ENCODE assay signal across 7 mouse cellular contexts in the genomic region with DNA sequence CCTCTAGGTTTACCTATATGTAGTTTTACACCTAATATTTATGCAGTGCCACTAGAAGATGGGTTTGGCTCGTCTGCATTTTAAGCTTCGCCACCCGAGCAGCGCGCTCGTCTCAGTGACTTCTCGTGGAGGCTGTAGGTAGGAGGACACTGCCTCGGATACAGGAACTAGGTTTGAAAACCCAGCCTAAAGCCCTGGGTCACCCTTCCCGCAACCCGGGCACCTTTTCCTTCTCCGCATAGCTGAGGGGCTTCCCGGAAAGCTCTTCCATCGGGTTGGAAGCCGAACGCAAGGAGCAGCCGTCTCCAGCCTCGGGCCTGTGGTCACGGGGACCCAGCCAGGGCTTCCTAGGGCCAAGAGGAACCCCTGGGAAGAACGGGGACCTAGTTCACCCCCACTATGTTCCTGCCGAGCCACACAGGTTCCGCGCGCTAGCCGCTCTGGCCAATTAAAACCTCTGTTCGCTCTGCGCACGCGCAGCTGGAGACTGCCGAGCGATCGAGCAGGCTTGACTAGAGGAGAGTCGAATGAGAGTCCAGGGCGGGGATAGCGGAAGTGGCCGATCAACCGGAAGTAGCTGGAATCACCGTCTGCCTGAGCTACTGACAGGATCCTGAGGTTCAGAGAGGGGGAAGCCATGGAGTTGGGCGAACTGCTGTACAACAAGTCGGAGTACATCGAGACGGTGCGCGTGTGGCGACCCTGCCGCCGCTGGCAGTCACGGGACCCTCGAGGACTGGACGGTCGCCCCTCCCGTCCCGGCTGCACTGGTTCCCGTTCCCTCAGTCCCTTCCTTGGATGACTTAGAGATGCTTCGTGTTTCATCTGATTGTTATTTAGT. TPM values are rescaled to one million over a fixed set of nuclear protein-coding genes. Genes with fewer than 3 reads are reported as not detected.
DNase-seq lines count a peak whose midpoint lies in the region; ATAC-seq and TF ChIP-seq lines count a peak whose summit lies in the region.

A gene (minus strand): TSS at position 489 of the 841 bp plus-strand sequence.
A gene (plus strand): TSS at position 545 of the 841 bp plus-strand sequence.

- peak; percentile 99 for DNase-seq in adrenal gland, postnatal 10 days
- peak; percentile 98 for DNase-seq in embryonic facial prominence, embryonic 10.5 days (ENCODE audit: low spot score)
- peak; percentile 73 for DNase-seq in gonadal fat pad, adult 2 months (ENCODE audit: low read depth)
- peak; percentile 98 for DNase-seq in left cerebral cortex, postnatal 4 days

- peak within 1 kb of the TSS; percentile 78 for H3K9ac ChIP-seq in intestine, postnatal 0 days (ENCODE audit: low read depth, low read length)
- peak within 1 kb of the TSS; percentile 81 for H3K9ac ChIP-seq in midbrain, embryonic 12.5 days (replicated peaks)

- peak within 1 kb of the TSS; percentile 81 for H3K4me2 ChIP-seq in intestine, postnatal 0 days (replicated peaks; ENCODE audit: low read depth)
- peak within 1 kb of the TSS; percentile 85 for H3K4me2 ChIP-seq in midbrain, embryonic 12.5 days (replicated peaks)

- H3K27ac ChIP-seq in embryonic facial prominence, embryonic 10.5 days (replicated peaks): peak within 1 kb of the TSS; percentile 93
- H3K27ac ChIP-seq in intestine, postnatal 0 days (ENCODE audit: low read depth, low read length): 0 out of 2 replicates have a peak within 1 kb of the TSS, but pooled peaks have one; percentile 36
- H3K27ac ChIP-seq in midbrain, embryonic 12.5 days (replicated peaks): peak within 1 kb of the TSS; percentile 73
- peak within 1 kb of the TSS; percentile 36 for H3K27ac ChIP-seq in small intestine, adult 2 months (ENCODE audit: insufficient read depth, low read depth, low read length)

- peak; percentile 63 for TF ChIP-seq POLR2A in small intestine, adult 2 months (IDR thresholded peaks at IDR 0.05; ENCODE audit: low read depth, low read length)

- no peaks in the 10 kb centered on the region for H3K27me3 ChIP-seq in embryonic facial prominence, embryonic 10.5 days (replicated peaks; ENCODE audit: low read depth, poor library complexity, severe bottlenecking)
- no peaks in the 10 kb centered on the region for H3K27me3 ChIP-seq in intestine, postnatal 0 days (replicated peaks; ENCODE audit: control insufficient read depth, insufficient read depth, low read length)
- H3K27me3 ChIP-seq in midbrain, embryonic 12.5 days: no peaks in the 10 kb centered on the region
- H3K27me3 ChIP-seq in small intestine, adult 2 months (ENCODE audit: control insufficient read depth, insufficient read depth, low read length): no peaks in the 10 kb centered on the region

- no peak for TF ChIP-seq CTCF in intestine, postnatal 0 days (IDR thresholded peaks at IDR 0.05; ENCODE audit: low read depth)
- no peak for TF ChIP-seq CTCF in small intestine, adult 2 months (IDR thresholded peaks at IDR 0.05; ENCODE audit: extremely low read depth, insufficient read length, insufficient replicate concordance, low read depth, low read length)

- intact Hi-C loops in left cerebral cortex, postnatal 4 days (cut with DNase I): no loop called here

- WGBS in embryonic facial prominence, embryonic 10.5 days: under 1% methylated on average over 54 of the region's 54 CpGs
- WGBS in intestine, postnatal 0 days: under 1% methylated on average over 54 of the region's 54 CpGs
- under 1% methylated on average over 54 of the region's 54 CpGs for WGBS in midbrain, embryonic 12.5 days
- WGBS in small intestine, adult 2 months: under 1% methylated on average over 54 of the region's 54 CpGs

- peak; percentile 98 for ATAC-seq in intestine, postnatal 0 days
- peak; percentile 97 for ATAC-seq in midbrain, embryonic 12.5 days (ENCODE audit: low FRiP score, low read depth)

- H3K9me3 ChIP-seq in embryonic facial prominence, embryonic 10.5 days: no peaks in the 10 kb centered on the region
- H3K9me3 ChIP-seq in intestine, postnatal 0 days (ENCODE audit: control insufficient read depth): no peaks in the 10 kb centered on the region
- H3K9me3 ChIP-seq in midbrain, embryonic 12.5 days: no peaks in the 10 kb centered on the region

- peaks cover 54% of the 10 kb centered on the region for H3K36me3 ChIP-seq in embryonic facial prominence, embryonic 10.5 days (replicated peaks)
- H3K36me3 ChIP-seq in intestine, postnatal 0 days (ENCODE audit: control insufficient read depth, insufficient read depth): peaks cover 30% of the 10 kb centered on the region
- peaks cover 45% of the 10 kb centered on the region for H3K36me3 ChIP-seq in midbrain, embryonic 12.5 days
- H3K36me3 ChIP-seq in small intestine, adult 2 months (ENCODE audit: control insufficient read depth, insufficient read depth, low read length): peaks cover 15% of the 10 kb centered on the region

- H3K4me1 ChIP-seq in embryonic facial prominence, embryonic 10.5 days: peaks cover 18% of the 10 kb centered on the region
- H3K4me1 ChIP-seq in intestine, postnatal 0 days (replicated peaks; ENCODE audit: control insufficient read depth, insufficient read depth, low read length): no peaks in the 10 kb centered on the region
- peaks cover 14% of the 10 kb centered on the region for H3K4me1 ChIP-seq in midbrain, embryonic 12.5 days
- no peaks in the 10 kb centered on the region; the same call in 1 of the 2 replicates for H3K4me1 ChIP-seq in small intestine, adult 2 months (ENCODE audit: control insufficient read depth, insufficient read depth, insufficient read length, low read length)

- peak within 1 kb of the TSS; percentile 95 for H3K4me3 ChIP-seq in embryonic facial prominence, embryonic 10.5 days
- H3K4me3 ChIP-seq in intestine, postnatal 0 days (ENCODE audit: low read depth, low read length): peak within 1 kb of the TSS; percentile 84
- peak within 1 kb of the TSS; percentile 86 for H3K4me3 ChIP-seq in midbrain, embryonic 12.5 days
- peak within 1 kb of the TSS; percentile 83 for H3K4me3 ChIP-seq in small intestine, adult 2 months (ENCODE audit: low read depth, low read length)

RNA-seq across cellular contexts. Expression of the first gene that starts in this region (rescaled TPM):
- 1 to 10 TPM; 2.7 to 4.3 TPM for total RNA-seq in adrenal gland, postnatal 10 days (2021)
- 25.6 and 27.0 TPM in 2 replicates for polyA plus RNA-seq in embryonic facial prominence, embryonic 10.5 days (2016; fragmentation: Nextera tagmentation; extraction: Ambion mirVana)
- polyA plus RNA-seq in gonadal fat pad, adult 2 months (2012; rRNA removed): 1.2 and 1.4 TPM in 2 replicates
- polyA plus RNA-seq in intestine, postnatal 0 days (2015; fragmentation: Nextera tagmentation; extraction: Ambion mirVana): 3.9 and 4.5 TPM in 2 replicates
- total RNA-seq in left cerebral cortex, postnatal 4 days (2021): 1 to 10 TPM; 2.8 to 3.8 TPM
- 19.1 and 20.5 TPM in 2 replicates for polyA plus RNA-seq in midbrain, embryonic 12.5 days (2016; fragmentation: Nextera tagmentation; extraction: Ambion mirVana)
- 0.72 and 1.0 TPM in 2 replicates for polyA plus RNA-seq in small intestine, adult 2 months (2012; rRNA removed)

RNA-seq across cellular contexts. Expression of the second gene that starts in this region (rescaled TPM):
- 10 to 100 TPM; 53.0 to 59.0 TPM for total RNA-seq in adrenal gland, postnatal 10 days (2021)
- 117 and 120 TPM in 2 replicates for polyA plus RNA-seq in embryonic facial prominence, embryonic 10.5 days (2016; fragmentation: Nextera tagmentation; extraction: Ambion mirVana)
- 68.9 and 89.2 TPM in 2 replicates for polyA plus RNA-seq in gonadal fat pad, adult 2 months (2012; rRNA removed)
- polyA plus RNA-seq in intestine, postnatal 0 days (2015; fragmentation: Nextera tagmentation; extraction: Ambion mirVana): 59.4 and 64.7 TPM in 2 replicates
- 10 to 100 TPM; 96.5 to 96.6 TPM for total RNA-seq in left cerebral cortex, postnatal 4 days (2021)
- polyA plus RNA-seq in midbrain, embryonic 12.5 days (2016; fragmentation: Nextera tagmentation; extraction: Ambion mirVana): 129 and 133 TPM in 2 replicates
- polyA plus RNA-seq in small intestine, adult 2 months (2012; rRNA removed): 37.2 and 54.3 TPM in 2 replicates

Comparison
In these comparisons a context has a peak if more than half of its experiments do, and no peak if none do; other contexts are left out.
1. Peak in every context shown above with its lines: DNase-seq, ATAC-seq, H3K4me3 ChIP-seq and H3K27ac ChIP-seq.
2. H3K27ac ChIP-seq: peak in every context shown above with its lines; median percentile 93 in embryonic facial prominence, embryonic 10.5 days; 73 in midbrain, embryonic 12.5 days; 36 in intestine, postnatal 0 days; 36 in small intestine, adult 2 months.